Mouse (Mus musculus): ENCODE results near the gene Fam19a4.

DNA sequence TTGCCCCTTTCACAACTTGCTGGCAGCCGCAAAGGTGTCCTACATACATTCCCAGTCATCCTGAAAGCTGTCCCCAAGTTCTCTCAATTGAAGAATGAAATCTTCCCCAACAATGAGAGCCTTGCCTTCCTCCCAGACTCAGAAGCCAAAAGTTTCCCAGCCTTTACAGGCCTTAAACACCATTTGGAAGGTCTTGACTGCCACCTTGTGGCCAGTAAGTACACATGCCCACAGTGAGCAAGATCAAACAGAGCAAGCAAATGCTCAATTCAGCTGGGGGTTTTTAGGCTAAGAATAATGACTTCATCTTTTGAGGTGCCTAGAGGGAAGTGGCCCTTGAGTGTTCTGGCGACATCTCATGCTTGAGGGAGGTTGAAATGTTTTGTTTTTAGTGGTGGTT lies 46.6 kb upstream of the Fam19a4 start:
- no peak for TF ChIP-seq EP300 (IDR thresholded peaks at IDR 0.05; ENCODE audit: low read length)
- no peak for TF ChIP-seq POLR2A (IDR thresholded peaks at IDR 0.05; ENCODE audit: low read depth, low read length)
- no peak for TF ChIP-seq JUN (IDR thresholded peaks at IDR 0.05; ENCODE audit: insufficient read depth, low read depth, low read length)
- TF ChIP-seq ZC3H11A (IDR thresholded peaks at IDR 0.05; ENCODE audit: low read depth, low read length) = no peak; the same call in 1 of the 2 replicates
